Mouse (Mus musculus) kidney, adult 18-20 months (tissue): ENCODE results near the gene Pxk.
"Not testable (repeated sequence)": the region's sequence is repeated elsewhere in the genome, so short reads cannot be mapped to it uniquely, and the experiment has no call there.

Experiments
- DNase-seq: peaks from one replicate; pipeline ENCODE4 v3.0.0; 2021

The Pxk gene

DNA sequence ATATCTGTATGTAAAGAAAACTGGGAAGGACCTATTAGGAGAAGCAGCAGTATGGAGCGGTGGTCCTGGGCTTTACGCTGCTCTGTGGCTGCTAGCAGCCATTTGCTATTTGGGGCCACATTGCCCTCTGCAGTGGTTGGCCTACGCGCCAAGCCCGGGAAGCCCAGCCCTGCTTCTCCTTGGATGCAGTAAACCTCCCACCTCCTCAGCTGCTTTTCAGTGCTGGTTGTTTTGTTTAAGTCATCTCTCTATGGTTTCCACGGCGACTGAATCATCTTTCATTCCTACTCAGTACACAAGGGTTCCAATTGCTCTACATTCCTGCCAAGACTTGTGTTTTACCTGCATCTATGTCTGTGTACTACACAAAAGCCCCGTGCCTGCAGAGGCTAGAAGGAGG lies 50.8 kb downstream of the Pxk start:
- no peak for DNase-seq

DNA sequence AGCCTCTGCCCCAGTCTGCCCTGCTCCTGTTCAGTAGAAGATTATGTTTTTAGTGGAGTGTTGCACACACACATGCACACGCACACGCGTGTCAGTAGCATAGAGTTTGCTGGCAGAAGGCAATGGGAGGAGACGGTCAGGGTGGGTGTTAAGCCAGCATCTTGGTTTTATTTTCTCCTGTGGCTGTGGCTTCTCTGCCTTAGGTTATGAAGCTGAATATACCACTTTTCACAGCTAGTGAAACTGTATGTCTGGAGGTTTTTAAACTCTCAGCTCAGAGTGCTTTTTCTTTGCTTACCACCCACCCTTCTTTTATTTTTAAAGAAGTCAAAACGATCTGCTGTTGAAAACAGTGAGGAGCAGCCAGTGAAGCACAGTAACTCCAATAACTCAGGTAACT lies 53.7 kb downstream of the Pxk start:
- no peak for DNase-seq

DNA sequence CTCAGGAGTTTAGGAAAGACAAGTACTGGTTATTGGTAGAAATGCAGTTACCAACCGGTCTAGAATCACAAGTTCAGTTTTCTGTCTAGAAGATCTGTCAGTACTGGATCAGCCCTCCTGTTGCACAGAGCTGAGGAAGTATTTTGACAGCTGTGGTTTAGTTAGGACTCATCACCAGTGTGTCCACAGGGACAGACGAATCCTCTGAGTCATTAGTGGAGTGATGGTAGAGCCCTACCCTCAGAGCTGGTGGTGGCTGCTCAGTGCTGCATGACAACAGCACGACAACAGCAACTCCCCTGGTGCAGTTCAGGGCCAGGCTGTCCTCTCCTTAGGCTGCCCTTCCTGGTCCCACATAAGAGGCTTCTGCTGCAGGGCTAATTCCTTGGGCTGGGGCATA lies 56.1 kb downstream of the Pxk start:
- no peak for DNase-seq

DNA sequence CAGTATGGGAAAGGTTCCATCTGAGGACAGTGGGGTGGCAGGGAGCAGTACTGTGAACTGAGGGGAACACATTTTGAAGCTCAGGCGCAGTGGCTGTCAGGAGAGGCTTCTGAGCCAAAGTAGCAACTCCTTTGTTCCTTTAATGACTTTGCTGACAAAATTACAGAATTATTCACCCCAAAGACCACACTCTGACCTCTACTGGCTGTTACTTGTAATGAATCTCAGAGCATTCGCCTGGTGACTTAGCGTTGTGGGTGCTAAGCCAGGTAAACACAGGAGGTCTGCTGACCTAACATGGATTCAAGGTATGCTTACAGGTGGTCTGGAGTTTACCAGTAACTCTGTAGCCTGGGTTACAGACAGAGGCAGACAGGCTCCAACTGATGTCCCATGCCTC lies 58.9 kb downstream of the Pxk start:
- no peak for DNase-seq

DNA sequence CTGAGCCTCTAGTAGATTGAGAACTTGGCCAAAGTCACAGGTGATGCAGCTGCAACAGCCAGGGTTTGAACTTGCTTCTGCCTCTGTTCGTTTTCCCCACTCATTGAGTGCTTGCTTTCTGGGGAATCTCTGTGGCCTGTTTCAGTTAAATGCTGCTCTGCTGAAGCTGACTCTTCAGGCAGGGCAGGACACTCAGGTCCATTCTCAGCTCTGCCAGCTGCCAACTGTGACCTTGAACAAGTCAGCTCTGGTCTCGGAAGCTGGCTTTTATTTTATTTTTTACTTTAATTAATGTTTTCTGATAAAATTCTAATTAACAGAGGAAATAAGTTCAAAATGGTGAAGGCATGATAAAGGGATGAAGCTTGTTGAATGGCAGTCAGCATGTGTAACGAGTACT lies 60.7 kb downstream of the Pxk start:
- DNase-seq = no peak

DNA sequence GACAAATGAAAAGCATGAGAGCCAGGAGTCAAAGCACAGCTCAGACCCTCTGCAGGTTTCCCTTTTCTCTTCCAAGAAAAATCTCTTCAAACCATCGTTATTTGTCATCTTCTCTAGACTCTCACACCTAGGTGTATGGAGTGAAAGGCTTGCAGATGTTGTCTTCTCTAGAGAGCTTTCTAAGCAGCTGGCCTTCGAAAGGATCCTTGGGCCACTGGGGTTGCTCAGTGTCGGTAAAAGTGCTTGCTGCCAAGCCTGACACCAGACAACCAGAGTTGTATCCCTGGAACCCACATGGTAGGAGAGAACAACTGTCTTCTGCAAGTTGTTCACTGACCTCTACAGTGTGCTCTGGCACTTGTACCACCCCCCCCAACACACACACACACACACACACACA lies 61.1 kb downstream of the Pxk start:
- no peak for DNase-seq

DNA sequence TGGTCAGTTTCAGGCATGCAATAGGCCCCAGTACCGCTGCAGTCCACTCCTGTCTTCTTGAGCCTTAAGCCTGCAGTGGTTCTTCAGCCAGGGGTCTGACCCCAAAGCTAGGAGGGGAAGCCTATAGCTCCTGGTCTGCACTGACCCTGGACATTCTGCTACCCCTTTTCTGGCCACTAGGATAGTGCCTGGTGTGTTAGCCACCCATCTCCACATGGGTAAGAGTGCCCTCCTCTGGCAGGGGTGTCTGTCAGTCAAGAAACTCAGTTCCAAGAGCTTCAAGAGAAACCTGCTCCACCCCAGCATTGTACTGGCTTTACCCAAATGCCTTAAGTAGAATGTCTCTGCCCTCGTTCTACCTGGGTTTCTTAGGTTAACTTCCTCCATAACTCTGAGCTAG lies 63.8 kb downstream of the Pxk start:
- peak; percentile 27 for DNase-seq

DNA sequence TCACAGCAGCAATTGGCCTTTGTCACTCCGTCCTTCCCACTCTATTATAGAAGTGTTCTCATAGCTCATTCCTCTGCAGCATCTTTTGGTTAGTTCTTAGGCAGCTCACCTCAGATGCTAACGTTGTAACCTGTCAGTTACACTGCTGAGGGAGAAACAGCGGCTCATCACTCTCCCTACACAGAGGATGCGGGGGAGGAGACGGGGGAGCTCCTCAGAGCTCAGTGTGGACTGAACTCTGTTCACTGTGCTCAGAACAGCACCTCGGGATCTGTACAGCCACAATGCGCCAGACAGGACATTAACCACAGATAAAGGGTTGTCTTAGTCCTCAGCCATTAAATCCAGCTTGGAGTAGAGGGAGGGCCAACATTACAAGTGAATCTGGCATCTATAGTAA lies 66.5 kb downstream of the Pxk start:
- DNase-seq = no peak

DNA sequence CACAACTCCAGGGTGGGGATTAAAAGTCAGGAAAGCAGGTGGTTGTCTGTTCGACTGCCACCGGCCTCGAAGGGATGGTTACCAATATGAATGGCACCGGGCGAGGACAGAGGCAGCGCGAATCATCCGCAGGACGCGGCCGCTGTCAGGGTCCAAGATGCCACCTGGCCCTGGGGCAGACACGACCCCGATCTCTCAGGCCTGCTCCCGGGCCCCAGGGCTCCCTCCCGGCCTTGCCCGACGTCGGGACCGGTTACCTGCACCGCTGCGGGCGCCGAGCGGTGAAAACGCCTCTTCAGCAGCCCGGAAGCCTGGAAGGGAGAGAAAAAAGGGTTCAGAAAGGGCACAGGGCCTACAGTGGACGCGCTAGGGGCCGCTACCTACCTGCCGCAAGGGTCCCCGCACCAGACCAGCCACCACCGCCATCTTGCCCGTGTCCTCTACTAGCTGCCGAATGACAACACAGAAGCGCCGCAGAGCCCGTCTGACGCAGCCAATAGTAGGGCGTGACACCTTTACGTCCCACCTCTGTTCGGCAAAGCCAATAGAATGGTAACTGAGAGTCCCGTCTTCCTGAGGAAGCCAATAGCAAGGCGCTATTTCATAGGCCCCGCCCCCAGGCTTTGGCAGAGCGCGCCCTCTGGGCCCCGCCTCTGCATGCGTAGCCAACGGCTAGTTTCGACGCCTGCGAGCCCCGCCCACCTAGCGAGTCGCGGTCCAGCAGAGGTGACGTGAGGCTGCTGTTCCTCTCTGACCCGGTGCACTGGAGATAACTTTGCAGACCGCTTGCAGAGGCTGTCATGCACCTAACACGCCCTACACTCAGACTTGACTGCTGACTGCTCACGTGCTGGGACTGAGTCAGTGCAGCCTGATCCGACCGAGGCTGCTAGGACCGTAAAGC lies 74.7 kb downstream of the Pxk start, which contains the start of gene Pdhb:
Gene Pdhb (minus strand): TSS at position 519 of the 904 bp plus-strand sequence.
- peak; percentile 99 for DNase-seq

DNA sequence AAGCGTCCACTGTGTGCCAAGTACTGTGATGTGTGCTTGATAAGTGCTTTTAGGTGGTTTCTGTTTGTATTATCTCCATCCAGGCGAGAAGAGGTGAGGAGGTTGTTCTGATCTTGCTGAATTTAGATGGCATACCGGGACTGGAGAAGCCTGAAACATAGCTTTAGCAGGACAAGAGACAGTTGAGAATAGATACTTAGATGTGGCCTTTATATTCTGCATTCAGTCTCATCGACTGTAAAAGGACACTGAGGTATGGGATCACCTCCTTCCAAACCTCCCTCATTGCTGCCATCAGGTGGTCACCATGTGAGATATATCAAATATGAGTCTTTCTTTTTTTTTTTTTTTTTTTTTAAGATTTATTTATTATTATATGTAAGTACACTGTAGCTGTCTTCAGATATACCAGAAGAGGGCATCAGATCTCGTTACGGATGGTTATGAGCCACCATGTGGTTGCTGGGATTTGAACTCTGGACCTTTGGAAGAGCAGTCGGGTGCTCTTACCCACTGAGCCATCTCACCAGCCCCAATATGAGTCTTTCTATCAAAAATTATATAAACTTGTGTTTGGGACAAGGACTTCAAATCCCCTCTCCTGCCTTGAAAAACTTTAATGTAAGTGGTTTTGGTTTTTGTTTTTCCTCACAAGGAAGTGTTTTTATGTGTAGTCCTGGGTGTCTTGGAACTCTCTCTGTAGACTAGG lies 75.7 kb downstream of the Pxk start:
- DNase-seq = not testable (repeated sequence)

DNA sequence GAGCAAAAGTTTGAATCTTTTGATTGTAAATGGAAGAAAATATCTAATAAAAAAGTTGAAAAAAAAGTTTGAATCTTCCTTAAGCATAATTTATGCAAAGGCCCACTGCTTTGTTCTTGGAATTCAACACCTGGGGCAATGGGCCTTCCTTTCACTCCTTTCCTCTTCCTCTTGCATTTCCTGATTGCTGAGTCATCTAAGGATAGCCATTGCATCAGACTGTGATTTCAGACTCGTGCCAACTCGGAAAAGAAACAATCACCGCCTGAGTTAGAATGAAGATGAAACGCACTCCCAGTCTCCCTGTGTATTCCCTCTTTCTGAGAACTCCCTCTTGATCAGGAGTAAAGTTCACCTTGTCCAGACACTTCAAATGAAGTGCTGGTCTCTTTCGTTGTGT lies 76.6 kb downstream of the Pxk start:
- DNase-seq = no peak

DNA sequence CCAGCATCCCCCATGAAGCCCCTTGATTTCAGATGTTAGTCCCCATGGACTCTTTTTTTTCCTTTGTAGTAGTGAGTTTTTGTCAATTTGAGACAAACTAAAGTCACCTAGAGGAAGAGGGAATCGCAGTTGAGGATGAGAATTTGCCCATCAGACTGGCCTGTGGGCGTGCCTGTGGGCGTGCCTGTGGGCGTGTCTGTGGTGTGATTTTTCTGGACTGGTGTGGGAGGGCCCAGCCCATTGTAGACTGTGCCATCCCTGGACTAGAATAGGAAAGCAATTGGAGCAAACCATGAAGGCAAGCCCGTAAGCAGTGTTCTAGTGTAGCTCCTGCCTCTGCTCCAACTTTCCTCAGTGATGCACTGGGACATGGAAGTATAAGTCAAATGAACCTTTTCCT lies 78.2 kb downstream of the Pxk start:
- no peak for DNase-seq

DNA sequence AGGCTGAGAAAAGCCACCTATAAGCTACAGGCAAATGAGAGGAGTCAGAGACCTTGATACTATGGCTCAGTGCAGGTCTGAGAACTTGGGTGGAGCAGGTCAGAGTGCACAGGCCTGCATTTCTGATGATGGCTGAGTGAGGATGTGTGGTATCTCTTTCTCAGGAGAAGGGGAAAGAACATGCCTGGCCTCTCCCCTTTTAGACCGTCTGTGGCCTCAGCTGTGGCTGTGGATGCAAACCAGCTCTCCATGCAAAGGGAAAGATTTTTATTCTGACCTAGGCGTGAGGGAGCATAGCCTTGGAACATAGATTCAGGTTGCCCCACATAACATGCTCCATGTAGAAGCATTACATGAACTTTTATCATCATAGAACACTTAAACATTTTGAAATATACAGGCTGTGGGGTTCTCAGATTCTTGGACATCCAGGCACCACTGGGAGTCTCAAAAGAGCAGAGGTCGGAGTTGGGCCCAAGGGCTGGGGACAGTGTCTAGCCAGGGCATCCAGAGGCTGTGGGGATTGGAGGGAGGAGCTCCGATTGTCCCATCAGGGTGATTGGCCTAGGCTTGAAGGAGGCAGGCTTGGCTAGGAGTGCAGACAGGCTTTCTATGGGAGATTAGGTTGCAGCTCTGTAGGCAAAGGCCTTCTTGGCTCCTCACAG lies 82.5 kb downstream of the Pxk start:
- DNase-seq = no peak

DNA sequence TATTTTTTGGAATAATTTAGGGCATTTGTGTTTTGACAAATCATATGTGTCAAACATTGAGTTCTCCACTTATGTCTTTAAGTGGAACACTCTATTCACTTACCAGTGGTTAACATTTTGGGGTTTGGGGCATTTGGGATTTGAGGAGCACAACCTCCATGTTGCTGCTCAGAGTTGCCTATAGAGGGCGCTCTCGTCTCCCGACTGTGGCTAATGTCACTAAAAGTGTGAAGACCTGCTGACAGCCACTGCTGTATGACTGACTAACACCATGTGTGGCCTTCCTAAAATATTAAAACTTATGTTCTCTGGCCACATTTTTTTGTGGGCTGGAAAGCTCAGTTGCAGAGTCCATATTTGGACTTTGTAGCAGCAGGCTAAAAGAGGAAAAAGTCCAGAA lies 85.3 kb downstream of the Pxk start:
- no peak for DNase-seq

DNA sequence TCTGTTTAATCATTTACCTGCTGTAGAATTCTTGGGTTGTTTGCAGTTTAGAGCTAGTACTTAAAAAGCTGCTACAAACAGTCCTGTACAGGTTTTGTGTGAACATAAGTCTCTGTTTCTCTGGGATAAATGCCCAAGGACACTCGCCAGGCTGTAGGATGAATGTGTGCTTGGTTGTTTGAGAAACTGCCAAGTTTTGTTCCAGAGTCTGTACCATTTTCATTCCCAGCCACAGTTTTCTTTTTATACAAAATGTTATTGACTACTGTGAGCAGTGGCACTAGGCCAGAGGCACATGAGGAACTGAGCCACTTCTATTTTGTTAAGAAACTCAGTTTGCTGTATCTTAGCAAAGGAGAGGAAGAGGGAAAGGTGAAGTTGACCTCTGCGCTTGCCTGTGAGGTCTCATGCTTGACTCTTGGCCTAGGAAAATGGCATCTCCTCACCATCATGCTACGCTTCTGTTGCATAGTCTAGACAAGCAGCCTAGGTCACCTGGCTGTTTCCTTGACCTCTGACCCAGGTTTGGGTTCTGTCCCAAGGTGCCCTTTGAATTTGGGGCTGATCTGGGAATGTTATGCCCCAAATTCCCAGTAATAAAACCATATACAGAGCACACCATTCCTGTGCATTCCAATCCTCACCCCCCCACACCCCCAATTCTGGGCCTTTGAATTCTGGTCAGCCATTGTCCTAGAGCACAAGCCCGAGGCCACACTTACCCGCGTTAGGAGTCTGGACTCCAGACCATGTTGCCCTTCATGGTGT lies 88.5 kb downstream of the Pxk start:
- DNase-seq = peak; percentile 27

DNA sequence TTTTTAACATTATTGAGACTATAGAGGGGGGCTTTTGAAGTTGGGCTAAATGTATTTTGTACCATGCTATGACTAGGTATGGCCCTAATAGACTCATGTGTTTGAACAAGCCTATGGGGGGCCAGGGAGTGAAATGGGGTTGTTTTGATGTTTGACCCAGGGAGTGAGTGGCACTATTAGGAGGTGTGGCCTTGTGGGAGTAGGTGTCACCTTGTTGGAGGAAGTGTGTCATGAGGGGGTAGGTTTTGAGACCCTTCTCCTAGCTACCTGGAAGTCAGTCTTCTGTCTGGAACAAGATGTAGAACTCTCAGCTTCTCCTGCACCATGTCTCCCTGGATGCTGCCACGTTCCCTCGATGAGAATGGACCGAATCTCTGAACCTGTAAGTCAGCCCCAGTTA lies 92.5 kb downstream of the Pxk start:
- no peak for DNase-seq

DNA sequence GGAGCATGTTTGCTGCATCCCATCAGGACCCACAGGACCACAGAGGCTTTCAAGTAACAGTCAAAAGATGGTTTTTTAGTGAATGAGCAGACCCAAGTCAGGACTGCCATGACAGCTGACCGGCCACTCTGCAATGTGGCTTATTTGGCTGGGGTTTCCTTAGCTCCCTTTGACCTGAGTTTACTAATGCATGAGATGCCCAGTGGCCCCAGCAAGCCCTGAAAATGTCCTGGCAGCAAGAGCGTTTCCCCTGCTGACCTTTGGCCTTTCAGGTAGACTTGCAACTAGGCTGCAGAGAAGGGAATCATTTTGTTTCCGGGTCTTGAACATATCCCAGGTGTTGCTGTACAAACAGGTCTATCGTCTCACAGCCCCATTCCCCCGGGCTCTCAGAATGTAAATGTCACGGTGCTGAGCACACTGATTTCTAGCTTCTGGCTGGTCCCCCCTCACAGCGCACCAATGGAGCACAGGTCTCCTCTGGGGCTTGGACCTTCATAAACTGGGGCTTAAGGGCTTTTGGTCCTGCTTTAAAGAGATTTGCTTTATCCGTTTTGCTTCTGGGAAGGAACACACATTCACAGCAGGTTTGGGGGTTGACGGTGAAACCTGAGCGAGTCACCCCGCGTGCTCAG lies 93.4 kb downstream of the Pxk start:
- DNase-seq = no peak

DNA sequence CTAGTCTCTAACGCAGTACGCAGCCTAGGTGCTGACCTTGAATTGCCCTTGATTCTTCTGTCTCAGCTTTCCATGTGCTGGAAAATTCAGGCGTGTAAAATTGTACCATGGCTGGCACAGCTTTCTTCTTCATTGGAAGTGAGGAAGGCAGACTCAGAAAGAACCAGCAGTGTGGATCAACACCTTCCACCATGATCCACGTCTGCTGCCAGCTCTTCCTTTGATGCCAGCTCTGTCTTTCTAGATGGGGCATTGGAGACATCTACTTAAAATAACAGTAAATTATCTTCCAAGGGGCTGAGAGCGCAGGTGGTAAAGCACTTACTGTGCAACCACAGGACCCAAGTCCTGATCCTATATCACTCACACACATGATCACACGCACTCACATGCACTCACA lies 94.7 kb downstream of the Pxk start:
- DNase-seq = no peak

DNA sequence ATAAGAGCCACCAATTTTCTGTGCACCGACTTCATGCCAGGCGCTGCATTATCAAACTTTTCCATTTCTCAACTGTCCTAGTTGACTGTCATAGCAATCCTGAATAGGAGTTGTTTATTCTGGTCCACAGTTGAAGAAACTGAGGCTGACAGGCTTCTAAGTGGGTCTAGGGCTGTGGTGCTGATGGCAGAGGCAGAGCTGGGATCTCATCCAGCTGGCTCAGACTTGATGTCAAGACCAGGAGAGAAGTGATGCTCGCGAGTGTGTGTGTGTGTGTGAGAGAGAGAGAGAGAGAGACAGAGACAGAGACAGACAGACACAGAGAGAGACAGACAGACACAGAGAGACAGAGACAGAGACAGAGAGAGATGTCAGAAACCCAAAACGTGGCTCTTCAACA lies 102.8 kb downstream of the Pxk start:
- no peak for DNase-seq

DNA sequence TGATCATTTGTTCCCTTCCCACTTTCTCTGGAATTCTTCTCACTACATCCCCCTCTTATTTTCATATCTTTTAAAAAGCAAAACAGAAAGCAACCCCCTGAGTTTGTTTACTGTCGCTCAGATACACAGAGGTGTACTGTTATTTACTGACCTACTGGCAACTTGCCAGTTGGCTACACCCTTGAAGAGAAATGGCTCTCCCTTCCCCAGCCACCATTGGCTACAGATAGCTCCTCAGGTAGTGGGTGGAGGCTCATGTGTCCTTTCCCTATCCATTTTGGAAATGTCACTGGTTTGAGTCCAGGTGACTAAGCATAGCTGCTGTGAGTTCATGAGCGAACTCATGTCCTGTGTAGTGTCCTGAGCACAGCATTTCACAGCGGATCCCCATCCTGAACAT lies 103.7 kb downstream of the Pxk start:
- DNase-seq = no peak

DNA sequence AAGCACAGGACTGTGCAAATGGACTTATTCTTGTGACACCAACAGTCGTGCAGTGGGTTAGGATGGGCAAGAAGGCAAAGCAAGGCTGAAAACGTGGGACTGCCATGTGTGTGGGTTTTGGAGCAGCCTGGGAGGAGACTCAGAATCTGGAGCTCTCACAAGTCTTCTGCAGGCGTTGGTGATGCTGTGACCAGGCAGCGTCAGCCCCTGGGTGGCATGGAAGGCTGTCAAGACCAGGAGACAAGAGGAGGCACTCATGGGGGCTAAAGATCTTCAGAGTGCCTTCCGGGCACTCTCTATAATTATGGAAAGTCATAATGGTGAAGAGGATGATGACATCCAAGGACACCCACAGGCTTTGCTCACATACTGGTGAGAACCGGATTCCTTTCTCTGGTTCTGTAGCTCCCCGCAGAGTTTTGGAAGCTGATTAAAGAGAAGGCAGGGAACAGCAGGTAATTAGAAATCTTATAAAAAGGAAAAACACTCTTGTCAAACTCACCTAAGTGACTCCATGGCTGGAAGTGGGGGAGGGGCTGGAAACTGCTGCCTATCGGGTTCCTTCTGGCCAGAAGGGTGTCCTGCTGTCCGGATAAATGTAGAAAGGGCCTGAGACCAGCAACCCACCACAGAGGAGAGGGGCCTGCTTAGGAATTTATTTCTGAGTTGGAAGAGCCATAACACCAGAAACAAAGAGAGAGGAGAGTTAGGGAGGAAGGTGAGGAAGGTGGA lies 108.3 kb downstream of the Pxk start:
- DNase-seq = no peak

DNA sequence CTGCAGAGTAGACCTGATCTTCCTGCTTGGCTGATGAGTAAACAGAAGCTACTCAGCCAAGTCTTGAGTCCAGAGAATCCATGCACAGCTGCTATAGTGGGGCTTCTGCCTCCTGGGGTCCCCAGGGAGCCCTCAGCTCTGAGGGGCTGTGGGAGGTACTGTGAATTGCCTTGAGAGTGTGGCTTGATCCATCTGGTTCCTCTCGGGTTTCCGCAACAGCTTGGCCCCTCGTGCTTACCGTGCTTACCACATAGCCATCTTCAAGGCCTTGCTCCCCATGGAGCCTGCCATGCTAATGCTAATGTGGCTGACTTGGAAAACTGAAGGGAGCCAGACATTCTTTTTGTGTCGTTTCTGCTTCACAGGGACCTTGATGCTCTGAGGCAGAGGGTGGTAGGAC lies 109.1 kb downstream of the Pxk start:
- no peak for DNase-seq
